Mouse (Mus musculus) midbrain, embryonic 14.5 days (tissue): ENCODE measurements around the gene Ccdc87. TPM values are rescaled to one million over a fixed set of nuclear protein-coding genes. Genes with fewer than 3 reads are reported as not detected.
A peak's percentile ranks its signal among the peaks of the same experiment; 100 is the strongest.
"Not testable (repeated sequence)": the region's sequence is repeated elsewhere in the genome, so short reads cannot be mapped to it uniquely, and the experiment has no call there.

Experiments used
- ATAC-seq: fragments of 200-750 bp; cut with Nextera tagmentation; 2 replicates; pipeline ENCODE4 v1.8.0; 2017; ENCODE audit warnings: moderate number of reproducible peaks, moderate library complexity; ENCODE audit not compliant: low FRiP score, low TSS enrichment
- DNase-seq: peaks from one replicate; pipeline ENCODE4 v3.0.0-alpha.2; 2015
- H3K27ac ChIP-seq: fragments of 300-500 bp; sonication (generic); replicated peaks from 2 replicates; pipeline ENCODE4 v1.5.1; 2014; ENCODE audit warnings: mild to moderate bottlenecking, low read depth, low read length, moderate library complexity
- H3K27me3 ChIP-seq: fragments of 300-500 bp; sonication (generic); 2 replicates; pipeline ENCODE4 v1.6.1; 2014; ENCODE audit warnings: low read length, control low read depth, mixed read lengths; ENCODE audit not compliant: control insufficient read depth, insufficient read depth
- H3K36me3 ChIP-seq: fragments of 300-500 bp; sonication (generic); 2 replicates; pipeline ENCODE4 v1.6.1; 2014; ENCODE audit warnings: low read length, control low read depth; ENCODE audit not compliant: control insufficient read depth, insufficient read depth
- H3K4me1 ChIP-seq: fragments of 300-500 bp; sonication (generic); 2 replicates; pipeline ENCODE4 v1.6.1; 2014; ENCODE audit warnings: mild to moderate bottlenecking, antibody characterized with exemption, low read length, control low read depth; ENCODE audit not compliant: control insufficient read depth, insufficient read depth
- H3K4me2 ChIP-seq: fragments of 300-500 bp; sonication (generic); 2 replicates; pipeline ENCODE4 v1.6.1; 2014; ENCODE audit warnings: mild to moderate bottlenecking, low read length, moderate library complexity
- H3K4me3 ChIP-seq: fragments of 300-500 bp; sonication (generic); replicated peaks from 2 replicates; pipeline ENCODE4 v1.5.1; 2014; ENCODE audit warnings: low read depth, low read length
- H3K9ac ChIP-seq: fragments of 300-500 bp; sonication (generic); replicated peaks from 2 replicates; pipeline ENCODE4 v1.6.1; 2014; ENCODE audit warnings: mild to moderate bottlenecking, low read length, moderate library complexity
- H3K9me3 ChIP-seq: fragments of 300-500 bp; sonication (generic); 2 replicates; pipeline ENCODE4 v1.6.1; 2016; ENCODE audit warnings: low read length, control low read depth, mixed read lengths; ENCODE audit not compliant: control insufficient read depth
- WGBS: fragments of 180-500 bp; shearing (Covaris S2); extraction: QIAGEN DNeasy Blood & Tissue Kit; methylation state at CpG from one replicate; pipeline ENCODE4 v1.1.7; 2014; 5-methylcytosine and 5-hydroxymethylcytosine counted together
- polyA plus RNA-seq: library from polyadenylated mRNA; unstranded; fragments of >200 nt; fragmentation: Nextera tagmentation; extraction: Ambion mirVana; gene quantifications from 2 replicates; pipeline ENCODE4 v1.2.1, GENCODE M21; 2014

Gene Ccdc87
- polyA plus RNA-seq, 1 experiment from 2014 or later: 0.63 TPM

GRCm38 (mm10) chr19:4849800-4850199 lies 10.6 kb downstream of the Ccdc87 start:
- Histone ChIP-seq H3K4me2 (no peak overlapping the region), H3K9me3 (no peaks in the 10 kb centered on the region), H3K27ac (no peak overlapping the region), H3K36me3 (no peaks in the 10 kb centered on the region), H3K27me3 (no peaks in the 10 kb centered on the region), H3K4me3 (no peak overlapping the region), H3K4me1 (0 out of 2 replicates have a peak, but pooled peaks cover 5% of the 10 kb centered on the region), H3K9ac (no peak overlapping the region)
- ATAC-seq (no peak), DNase-seq (no peak)
- 58% methylated on average over 4 of the region's 4 CpGs for WGBS

DNA sequence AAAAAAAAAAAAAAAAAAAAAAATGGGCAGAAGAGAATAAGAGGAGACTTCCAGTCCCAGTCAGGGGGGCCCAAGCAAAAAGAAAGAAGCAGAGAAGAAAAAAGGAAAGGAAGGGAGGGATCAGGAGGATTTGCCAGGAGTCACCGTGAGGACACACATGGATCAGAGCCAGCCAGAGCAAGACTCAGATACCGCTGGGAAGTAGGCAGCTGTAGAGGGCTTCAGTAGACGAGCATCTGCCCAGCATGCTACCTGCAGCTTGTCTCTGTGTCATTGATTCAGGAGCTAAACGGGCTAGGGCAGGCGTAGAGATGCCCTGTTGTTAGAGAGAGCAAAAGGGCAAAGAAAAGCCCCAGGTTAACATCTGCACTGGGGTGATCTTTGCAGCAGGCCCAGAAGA lies 11.1 kb downstream of the Ccdc87 start:
- H3K4me2 ChIP-seq: no peak overlapping the region
- no peak for DNase-seq
- H3K27me3 ChIP-seq: no peaks in the 10 kb centered on the region
- H3K9ac ChIP-seq: no peak overlapping the region
- WGBS: 22% methylated on average over 5 of the region's 5 CpGs
- H3K36me3 ChIP-seq: no peaks in the 10 kb centered on the region
- H3K4me3 ChIP-seq: no peak overlapping the region
- H3K9me3 ChIP-seq: no peaks in the 10 kb centered on the region
- H3K27ac ChIP-seq: no peak overlapping the region
- 0 out of 2 replicates have a peak, but pooled peaks cover 6% of the 10 kb centered on the region for H3K4me1 ChIP-seq
- ATAC-seq: no peak

DNA sequence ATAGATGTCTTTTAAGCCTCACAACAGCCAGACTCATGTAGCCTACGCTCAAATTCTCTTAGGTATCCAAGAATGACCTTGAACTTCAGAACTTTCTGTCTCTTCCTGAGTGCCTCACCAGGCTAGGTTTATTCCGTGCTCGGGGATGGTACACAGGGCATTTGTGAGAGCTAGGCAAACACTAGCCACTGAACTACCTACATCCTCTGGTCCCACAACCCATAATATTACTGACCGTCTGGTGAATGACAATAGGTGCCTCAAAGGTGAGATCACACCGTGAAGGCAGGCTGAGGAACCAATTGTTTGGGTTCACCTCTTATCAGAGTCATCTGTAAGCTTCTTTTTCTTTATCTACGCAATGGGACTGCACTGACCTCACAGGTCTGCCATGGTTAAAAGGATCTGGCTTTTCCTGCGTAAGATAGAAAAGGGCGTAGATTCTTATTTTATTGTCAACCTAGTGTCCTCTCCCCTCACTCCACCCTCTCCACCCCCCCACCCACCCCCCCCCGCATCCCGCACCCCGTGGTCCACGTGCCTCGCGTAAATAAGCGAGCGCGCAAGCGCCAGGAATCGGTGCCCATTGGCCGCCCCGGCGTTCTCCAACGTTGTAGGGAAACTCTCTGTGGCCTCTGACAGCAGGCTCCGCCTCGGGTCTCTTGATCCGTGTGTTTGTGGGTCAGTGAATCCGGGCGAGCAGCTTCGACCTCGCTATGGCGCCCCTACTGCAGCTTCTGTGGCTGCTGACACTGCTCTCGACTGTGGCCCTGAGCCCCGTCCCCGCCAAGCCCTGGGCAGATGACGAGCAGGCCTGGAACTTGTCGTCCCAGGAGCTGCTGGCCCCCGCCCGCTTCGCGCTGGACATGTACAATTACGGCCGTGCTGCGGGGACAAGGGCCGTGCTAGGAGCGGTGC lies 15.6 kb downstream of the Ccdc87 start, which contains the start of gene Ctsf:
TSS of gene Ctsf (plus strand) at position 579 of the 918 bp plus-strand sequence.
- H3K9me3 ChIP-seq: no peaks in the 10 kb centered on the region
- H3K27ac ChIP-seq: peak within 1 kb of the TSS; percentile 64
- ATAC-seq: peak; percentile 87
- H3K36me3 ChIP-seq: peaks cover 11% of the 10 kb centered on the region
- 3% methylated on average over 45 of the region's 45 CpGs for whole genome bisulfite sequencing
- peak within 1 kb of the TSS; percentile 77 for H3K9ac ChIP-seq
- peak within 1 kb of the TSS; percentile 96 for H3K4me2 ChIP-seq
- peak; percentile 93 for DNase-seq
- no peaks in the 10 kb centered on the region for H3K27me3 ChIP-seq
- H3K4me1 ChIP-seq: peaks cover 15% of the 10 kb centered on the region
- H3K4me3 ChIP-seq: peak within 1 kb of the TSS; percentile 67

DNA sequence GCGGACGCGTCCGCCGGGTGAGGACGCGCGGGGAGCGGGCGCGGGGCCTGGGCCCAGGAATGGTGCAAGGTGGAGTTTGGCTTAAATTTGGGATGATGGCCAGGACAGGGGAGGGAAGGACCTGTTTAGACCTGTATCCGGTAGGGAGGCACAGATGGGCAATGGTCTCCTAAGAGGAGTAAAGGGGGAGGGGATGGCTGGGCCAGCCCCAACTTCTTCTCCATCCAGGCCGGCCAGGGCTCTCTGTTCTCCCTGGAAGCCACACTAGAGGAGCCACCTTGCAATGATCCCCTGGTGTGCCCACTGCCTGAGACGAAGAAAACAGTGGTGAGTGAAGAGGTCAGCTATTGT lies 16.3 kb downstream of the Ccdc87 start:
- Histone ChIP-seq H3K27ac (peak overlapping the region; percentile 64), H3K27me3 (no peaks in the 10 kb centered on the region), H3K4me1 (peaks cover 15% of the 10 kb centered on the region), H3K36me3 (peaks cover 17% of the 10 kb centered on the region), H3K4me2 (peak overlapping the region; percentile 96), H3K9ac (peak overlapping the region; percentile 77), H3K4me3 (peak overlapping the region; percentile 67), H3K9me3 (no peaks in the 10 kb centered on the region)
- ATAC-seq (peak; percentile 24; the same call in 1 of the 2 replicates), DNase-seq (no peak)
- WGBS: 0% methylated on average over 14 of the region's 14 CpGs

DNA sequence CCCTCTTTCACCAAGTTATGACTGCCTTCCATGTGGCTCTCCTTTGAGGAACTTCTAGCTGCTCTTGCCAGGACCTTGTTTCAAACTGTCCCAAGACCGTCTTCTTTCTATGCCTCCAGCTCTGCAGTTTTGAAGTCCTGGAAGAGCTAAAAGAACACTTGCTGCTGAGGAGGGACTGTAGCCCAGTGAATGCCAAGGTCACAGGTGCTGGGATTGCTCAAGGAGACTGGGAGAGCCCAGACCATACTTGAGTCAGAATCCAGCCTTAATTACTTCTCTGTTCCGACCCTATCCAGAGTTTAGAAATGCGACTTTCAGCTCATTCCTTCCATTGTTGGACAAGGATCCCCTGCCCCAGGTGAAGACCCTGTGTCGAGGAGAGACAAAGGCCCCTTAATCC lies 16.8 kb downstream of the Ccdc87 start:
- peak overlapping the region; percentile 77; the same call in 1 of the 2 replicates for H3K9ac ChIP-seq
- H3K36me3 ChIP-seq: peaks cover 22% of the 10 kb centered on the region
- peak overlapping the region; percentile 67 for H3K4me3 ChIP-seq
- H3K9me3 ChIP-seq: no peaks in the 10 kb centered on the region
- H3K4me2 ChIP-seq: peak overlapping the region; percentile 96
- ATAC-seq (no peak), DNase-seq (no peak)
- no peak overlapping the region for H3K27ac ChIP-seq
- H3K27me3 ChIP-seq: no peaks in the 10 kb centered on the region
- WGBS: 46% methylated on average over 4 of the region's 4 CpGs
- peaks cover 15% of the 10 kb centered on the region for H3K4me1 ChIP-seq

GRCm38 (mm10) chr19:4859081-4859480 lies 19.9 kb downstream of the Ccdc87 start:
- H3K4me1 ChIP-seq: peaks cover 15% of the 10 kb centered on the region
- no peak overlapping the region for H3K9ac ChIP-seq
- no peak overlapping the region for H3K4me3 ChIP-seq
- no peak overlapping the region for H3K4me2 ChIP-seq
- H3K9me3 ChIP-seq: no peaks in the 10 kb centered on the region
- H3K27ac ChIP-seq: no peak overlapping the region
- H3K27me3 ChIP-seq: no peaks in the 10 kb centered on the region
- ATAC-seq (no peak), DNase-seq (no peak)
- H3K36me3 ChIP-seq: peaks cover 28% of the 10 kb centered on the region
- WGBS: 75% methylated on average over 6 of the region's 6 CpGs

DNA sequence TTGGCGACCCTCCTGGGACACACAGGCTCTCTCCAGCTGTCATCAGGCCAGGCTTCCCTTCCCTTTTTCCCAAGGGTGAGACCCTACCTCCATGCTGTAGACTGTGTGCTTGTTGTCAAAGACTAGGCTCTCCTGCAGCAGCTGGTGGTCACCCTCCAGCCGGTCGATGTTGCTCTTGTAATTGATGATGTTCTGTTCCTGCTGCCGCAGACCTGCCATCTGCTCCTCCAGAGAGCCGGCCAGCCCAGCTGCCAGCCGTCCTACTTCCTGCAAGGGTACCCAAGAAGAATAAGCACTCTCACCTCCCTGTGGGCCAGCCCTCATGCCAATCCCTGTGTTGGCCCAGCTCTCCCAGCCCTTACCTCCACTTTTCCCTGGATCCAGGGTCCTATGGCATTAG lies 23.9 kb downstream of the Ccdc87 start:
- H3K4me1 ChIP-seq: no peaks in the 10 kb centered on the region
- H3K9ac ChIP-seq: no peak overlapping the region
- no peaks in the 10 kb centered on the region for H3K9me3 ChIP-seq
- H3K4me2 ChIP-seq: no peak overlapping the region
- H3K27ac ChIP-seq: no peak overlapping the region
- ATAC-seq (no peak), DNase-seq (no peak)
- no peak overlapping the region for H3K4me3 ChIP-seq
- H3K27me3 ChIP-seq: no peaks in the 10 kb centered on the region
- 78% methylated on average over 6 of the region's 6 CpGs for WGBS
- peaks cover 28% of the 10 kb centered on the region for H3K36me3 ChIP-seq

- 0 out of 2 replicates have a peak overlapping the region, but pooled peaks have one; percentile 15 for H3K4me2 ChIP-seq
- H3K4me3 ChIP-seq: no peak overlapping the region
- DNase-seq (peak; percentile 27), ATAC-seq (no peak)
- peaks cover 14% of the 10 kb centered on the region for H3K36me3 ChIP-seq
- H3K9me3 ChIP-seq: no peaks in the 10 kb centered on the region
- H3K4me1 ChIP-seq: no peaks in the 10 kb centered on the region
- no peak overlapping the region for H3K27ac ChIP-seq
- no peak overlapping the region for H3K9ac ChIP-seq
- H3K27me3 ChIP-seq: no peaks in the 10 kb centered on the region
- WGBS: 9% methylated on average over 17 of the region's 17 CpGs
These were observed 26.0 kb downstream of the Ccdc87 start for GRCm38 (mm10) chr19:4865147-4865546.

DNA sequence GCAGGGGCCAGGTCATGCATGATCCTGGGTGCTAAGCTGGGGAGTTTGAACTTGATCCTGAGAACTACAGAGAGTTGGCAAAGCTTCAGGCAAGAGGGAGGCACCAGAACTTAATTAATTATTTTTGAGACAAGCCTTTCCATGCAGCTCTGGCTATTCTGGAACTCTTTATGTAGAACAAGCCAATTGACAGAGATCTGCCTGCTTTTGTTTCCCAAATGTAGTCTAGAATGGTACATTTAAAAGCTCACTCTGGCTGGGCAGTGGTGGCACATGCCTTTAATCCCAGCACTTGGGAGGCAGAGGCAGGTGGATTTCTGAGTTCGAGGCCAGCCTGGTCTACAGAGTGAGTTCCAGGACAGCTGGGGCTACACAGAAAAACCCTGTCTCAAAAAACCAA lies 35.4 kb downstream of the Ccdc87 start:
- DNase-seq, H3K4me3 ChIP-seq, ATAC-seq, H3K27ac ChIP-seq, H3K4me2 ChIP-seq, H3K27me3 ChIP-seq, H3K9me3 ChIP-seq, H3K9ac ChIP-seq, H3K36me3 ChIP-seq: not testable (repeated sequence)
- H3K4me1 ChIP-seq: peaks cover 10% of the 10 kb centered on the region
- 80% methylated on average over 1 of the region's 1 CpGs for WGBS
